Mouse (Mus musculus): ENCODE measurements at regions not wholly inside any gene's neighbourhood (a gene's known extent, or its start where the extent isn't known, plus 50 kb on each side); places are given as distances from the start of the nearest gene placed in this dataset.

DNA sequence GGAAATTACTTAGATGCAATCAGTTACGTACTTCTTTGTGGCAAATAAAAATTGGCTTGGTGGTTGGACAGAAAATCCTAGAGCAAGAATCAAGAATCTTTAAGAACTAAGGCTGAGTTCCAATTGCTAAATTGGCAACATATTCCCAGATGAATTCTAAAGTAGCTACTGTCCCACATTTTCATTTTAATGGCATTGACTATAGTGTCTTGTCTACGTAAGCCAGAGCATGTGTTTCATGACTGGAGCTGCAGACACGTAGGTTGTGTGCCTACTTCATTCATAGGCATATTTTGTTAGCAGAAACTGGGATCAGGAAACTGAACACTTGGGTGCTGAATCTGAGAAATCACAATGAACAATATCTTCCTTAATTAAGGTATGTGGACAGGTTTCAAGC is 196.1 kb upstream of the Crygf start:
- H3K4me2 ChIP-seq (ENCODE audit: low read depth, low read length): no peak overlapping the region
- H3K4me1 ChIP-seq (ENCODE audit: control insufficient read depth, insufficient read depth): no peaks in the 10 kb centered on the region
- no peak overlapping the region for H3K4me3 ChIP-seq (ENCODE audit: low read depth, low read length)
- TF ChIP-seq EP300 (IDR thresholded peaks at IDR 0.05; ENCODE audit: low read depth): no peak
- TF ChIP-seq CTCF (IDR thresholded peaks at IDR 0.05; ENCODE audit: low read depth): no peak
- H3K27me3 ChIP-seq (ENCODE audit: control insufficient read depth, insufficient read depth, low read length): no peaks in the 10 kb centered on the region
- H3K27ac ChIP-seq (ENCODE audit: low read depth): no peak overlapping the region
- 59% methylated on average over 3 of the region's 3 CpGs for WGBS
- no peak overlapping the region for H3K9ac ChIP-seq (replicated peaks; ENCODE audit: low read depth, low read length)
- no peaks in the 10 kb centered on the region for H3K36me3 ChIP-seq (replicated peaks; ENCODE audit: control insufficient read depth, insufficient read depth, low read length)
- no peak for DNase-seq (ENCODE audit: low spot score)
- no peak for ATAC-seq (ENCODE audit: insufficient read depth, low read depth)
- no peaks in the 10 kb centered on the region for H3K9me3 ChIP-seq (replicated peaks; ENCODE audit: control insufficient read depth, low read length)

DNA sequence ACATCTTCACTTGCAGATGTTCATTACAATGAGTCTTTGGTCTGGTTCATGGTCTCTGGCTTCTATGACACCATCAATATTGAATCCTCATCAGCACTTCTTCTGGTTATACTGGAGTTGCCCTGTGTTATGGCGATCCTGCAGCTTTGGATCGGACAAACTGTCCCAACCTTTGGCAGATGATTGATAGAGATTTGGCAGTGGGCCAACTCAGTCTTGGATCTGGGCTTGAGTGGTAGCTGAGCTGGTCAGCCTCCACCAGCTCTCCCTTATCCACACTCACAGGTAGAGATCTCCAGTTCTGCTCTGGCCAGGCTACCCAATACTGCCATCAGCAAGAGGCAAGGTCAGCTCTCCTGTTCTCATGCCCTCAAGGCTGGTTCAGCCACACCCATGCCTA is 168.4 kb upstream of the Crygf start:
- 58% methylated on average over 2 of the region's 2 CpGs for whole genome bisulfite sequencing
- no peaks in the 10 kb centered on the region for H3K9me3 ChIP-seq (replicated peaks; ENCODE audit: control insufficient read depth, low read length)
- H3K4me2 ChIP-seq (ENCODE audit: low read depth, low read length): no peak overlapping the region
- no peaks in the 10 kb centered on the region for H3K4me1 ChIP-seq (ENCODE audit: control insufficient read depth, insufficient read depth)
- H3K9ac ChIP-seq (replicated peaks; ENCODE audit: low read depth, low read length): no peak overlapping the region
- ATAC-seq (ENCODE audit: insufficient read depth, low read depth) (no peak), DNase-seq (ENCODE audit: low spot score) (no peak)
- H3K36me3 ChIP-seq (replicated peaks; ENCODE audit: control insufficient read depth, insufficient read depth, low read length): no peaks in the 10 kb centered on the region
- TF ChIP-seq EP300 (IDR thresholded peaks at IDR 0.05; ENCODE audit: low read depth): no peak
- TF ChIP-seq CTCF (IDR thresholded peaks at IDR 0.05; ENCODE audit: low read depth): no peak
- no peak overlapping the region for H3K27ac ChIP-seq (ENCODE audit: low read depth)
- no peaks in the 10 kb centered on the region for H3K27me3 ChIP-seq (ENCODE audit: control insufficient read depth, insufficient read depth, low read length)
- no peak overlapping the region for H3K4me3 ChIP-seq (ENCODE audit: low read depth, low read length)

DNA sequence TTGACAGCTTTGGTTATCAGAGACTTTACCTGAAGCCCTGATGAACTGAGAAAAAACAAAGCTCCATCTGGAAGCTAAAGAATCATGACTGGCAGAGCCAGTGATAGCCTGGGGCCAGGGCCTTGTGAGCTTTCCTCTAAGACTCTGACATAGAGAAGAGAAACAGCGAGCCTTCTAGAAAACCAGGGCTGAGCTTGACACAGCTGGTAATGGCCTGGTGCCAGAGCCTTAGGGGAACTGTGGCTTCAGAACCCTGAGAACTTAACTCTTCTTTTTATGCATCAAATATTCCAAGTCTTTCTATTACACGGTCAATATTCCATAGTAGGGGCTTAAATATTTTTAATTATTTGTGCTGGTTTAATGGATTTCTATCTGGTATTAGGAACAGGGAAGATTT is 165.2 kb upstream of the Crygf start:
- Histone ChIP-seq H3K27me3 (ENCODE audit: control insufficient read depth, insufficient read depth, low read length) (no peaks in the 10 kb centered on the region), H3K4me2 (ENCODE audit: low read depth, low read length) (no peak overlapping the region), H3K27ac (ENCODE audit: low read depth) (no peak overlapping the region), H3K4me1 (ENCODE audit: control insufficient read depth, insufficient read depth) (no peaks in the 10 kb centered on the region), H3K9me3 (replicated peaks; ENCODE audit: control insufficient read depth, low read length) (no peaks in the 10 kb centered on the region), H3K9ac (replicated peaks; ENCODE audit: low read depth, low read length) (no peak overlapping the region), H3K36me3 (replicated peaks; ENCODE audit: control insufficient read depth, insufficient read depth, low read length) (no peaks in the 10 kb centered on the region), H3K4me3 (ENCODE audit: low read depth, low read length) (no peak overlapping the region)
- 56% methylated on average over 2 of the region's 2 CpGs for WGBS
- no peak for DNase-seq (ENCODE audit: low spot score)
- ATAC-seq (ENCODE audit: insufficient read depth, low read depth): no peak
- TF ChIP-seq EP300 (IDR thresholded peaks at IDR 0.05; ENCODE audit: low read depth) (no peak), CTCF (IDR thresholded peaks at IDR 0.05; ENCODE audit: low read depth) (no peak)

DNA sequence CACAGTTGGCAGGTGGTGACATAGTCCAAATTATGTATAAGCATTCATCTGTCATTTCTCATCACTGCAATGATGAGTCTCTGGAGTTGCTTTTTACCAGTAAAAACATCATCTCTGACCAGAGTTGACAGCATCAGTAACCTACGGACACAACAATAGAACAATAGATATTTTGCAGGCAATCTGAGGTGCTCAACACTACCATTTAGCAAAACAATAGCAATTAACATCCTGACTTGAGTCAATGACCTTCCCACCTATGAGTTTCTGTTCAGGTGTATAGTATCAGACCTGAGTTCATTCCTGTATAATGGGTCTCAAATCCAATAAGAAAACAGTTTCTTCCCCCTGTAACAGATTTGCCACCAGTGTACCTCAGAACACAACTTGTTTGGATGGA is 126.1 kb upstream of the Crygf start:
- no peaks in the 10 kb centered on the region for H3K9me3 ChIP-seq (replicated peaks; ENCODE audit: control insufficient read depth, low read length)
- H3K4me3 ChIP-seq (ENCODE audit: low read depth, low read length): no peak overlapping the region
- H3K36me3 ChIP-seq (replicated peaks; ENCODE audit: control insufficient read depth, insufficient read depth, low read length): no peaks in the 10 kb centered on the region
- H3K27ac ChIP-seq (ENCODE audit: low read depth): no peak overlapping the region
- no peak for TF ChIP-seq CTCF (IDR thresholded peaks at IDR 0.05; ENCODE audit: low read depth)
- H3K4me2 ChIP-seq (ENCODE audit: low read depth, low read length): no peak overlapping the region
- 0 out of 2 replicates have a peak, but pooled peaks cover 4% of the 10 kb centered on the region for H3K4me1 ChIP-seq (ENCODE audit: control insufficient read depth, insufficient read depth)
- DNase-seq (ENCODE audit: low spot score): no peak
- 55% methylated on average over 1 of the region's 1 CpGs for WGBS
- no peak for ATAC-seq (ENCODE audit: insufficient read depth, low read depth)
- no peak overlapping the region for H3K9ac ChIP-seq (replicated peaks; ENCODE audit: low read depth, low read length)
- no peaks in the 10 kb centered on the region for H3K27me3 ChIP-seq (ENCODE audit: control insufficient read depth, insufficient read depth, low read length)

DNA sequence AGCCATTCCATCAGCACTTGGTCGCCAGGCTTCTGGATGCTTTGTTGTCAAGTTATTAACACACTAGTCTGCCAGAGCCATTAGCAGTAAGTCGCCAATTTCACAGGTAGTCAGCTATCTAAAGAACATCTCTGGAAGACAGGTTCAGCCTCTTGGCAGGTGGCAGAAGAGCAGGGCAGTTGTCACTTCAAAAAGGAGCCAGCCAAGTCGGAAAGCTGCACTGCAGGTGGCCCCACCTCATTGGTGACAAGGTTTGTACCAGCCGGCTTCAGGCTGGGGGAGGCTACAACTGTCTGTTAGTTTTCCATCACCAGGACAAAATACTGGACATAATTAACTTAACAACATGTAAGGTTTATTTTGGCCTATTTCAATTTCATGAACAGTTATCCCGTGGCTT is 105.5 kb upstream of the Crygf start:
- no peaks in the 10 kb centered on the region for H3K9me3 ChIP-seq (replicated peaks; ENCODE audit: control insufficient read depth, low read length)
- H3K9ac ChIP-seq (replicated peaks; ENCODE audit: low read depth, low read length): no peak overlapping the region
- ATAC-seq (ENCODE audit: insufficient read depth, low read depth): no peak
- TF ChIP-seq CTCF (IDR thresholded peaks at IDR 0.05; ENCODE audit: low read depth): no peak
- no peak for TF ChIP-seq EP300 (IDR thresholded peaks at IDR 0.05; ENCODE audit: low read depth)
- no peak overlapping the region for H3K27ac ChIP-seq (ENCODE audit: low read depth)
- no peak for DNase-seq (ENCODE audit: low spot score)
- H3K4me3 ChIP-seq (ENCODE audit: low read depth, low read length): no peak overlapping the region
- H3K4me1 ChIP-seq (ENCODE audit: control insufficient read depth, insufficient read depth): no peaks in the 10 kb centered on the region
- no peaks in the 10 kb centered on the region for H3K27me3 ChIP-seq (ENCODE audit: control insufficient read depth, insufficient read depth, low read length)
- 63% methylated on average over 5 of the region's 5 CpGs for WGBS
- no peak overlapping the region for H3K4me2 ChIP-seq (ENCODE audit: low read depth, low read length)
- no peaks in the 10 kb centered on the region for H3K36me3 ChIP-seq (replicated peaks; ENCODE audit: control insufficient read depth, insufficient read depth, low read length)

DNA sequence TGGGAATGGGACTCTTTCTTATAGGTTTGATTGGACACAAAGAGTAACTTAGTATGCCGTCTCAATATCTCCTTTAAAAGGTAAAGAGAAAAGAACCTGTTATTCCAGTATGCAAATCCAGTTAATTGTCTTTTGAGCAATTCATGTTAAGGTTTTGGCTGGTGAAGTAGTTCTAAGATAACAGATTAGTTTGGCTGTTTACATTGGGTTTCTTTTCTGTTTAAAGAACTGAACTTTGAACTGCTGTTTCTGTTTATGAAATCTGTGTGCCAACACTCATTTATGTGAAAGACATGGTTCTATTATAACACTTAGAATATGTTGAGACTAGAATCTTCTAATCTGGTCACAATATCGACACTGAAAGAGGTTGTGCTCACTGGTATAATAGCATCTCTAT is 85.2 kb upstream of the Crygf start:
- H3K36me3 ChIP-seq (replicated peaks; ENCODE audit: control insufficient read depth, insufficient read depth, low read length): no peaks in the 10 kb centered on the region
- TF ChIP-seq EP300 (IDR thresholded peaks at IDR 0.05; ENCODE audit: low read depth) (no peak), CTCF (IDR thresholded peaks at IDR 0.05; ENCODE audit: low read depth) (no peak)
- H3K4me3 ChIP-seq (ENCODE audit: low read depth, low read length): no peak overlapping the region
- H3K9me3 ChIP-seq (replicated peaks; ENCODE audit: control insufficient read depth, low read length): no peaks in the 10 kb centered on the region
- H3K4me2 ChIP-seq (ENCODE audit: low read depth, low read length): no peak overlapping the region
- H3K27ac ChIP-seq (ENCODE audit: low read depth): no peak overlapping the region
- 71% methylated on average over 2 of the region's 2 CpGs for WGBS
- ATAC-seq (ENCODE audit: insufficient read depth, low read depth) (no peak), DNase-seq (ENCODE audit: low spot score) (no peak)
- no peak overlapping the region for H3K9ac ChIP-seq (replicated peaks; ENCODE audit: low read depth, low read length)
- no peaks in the 10 kb centered on the region for H3K27me3 ChIP-seq (ENCODE audit: control insufficient read depth, insufficient read depth, low read length)
- no peaks in the 10 kb centered on the region for H3K4me1 ChIP-seq (ENCODE audit: control insufficient read depth, insufficient read depth)
